ENCODE assay signal across 8 mouse cellular contexts in the genomic region with DNA sequence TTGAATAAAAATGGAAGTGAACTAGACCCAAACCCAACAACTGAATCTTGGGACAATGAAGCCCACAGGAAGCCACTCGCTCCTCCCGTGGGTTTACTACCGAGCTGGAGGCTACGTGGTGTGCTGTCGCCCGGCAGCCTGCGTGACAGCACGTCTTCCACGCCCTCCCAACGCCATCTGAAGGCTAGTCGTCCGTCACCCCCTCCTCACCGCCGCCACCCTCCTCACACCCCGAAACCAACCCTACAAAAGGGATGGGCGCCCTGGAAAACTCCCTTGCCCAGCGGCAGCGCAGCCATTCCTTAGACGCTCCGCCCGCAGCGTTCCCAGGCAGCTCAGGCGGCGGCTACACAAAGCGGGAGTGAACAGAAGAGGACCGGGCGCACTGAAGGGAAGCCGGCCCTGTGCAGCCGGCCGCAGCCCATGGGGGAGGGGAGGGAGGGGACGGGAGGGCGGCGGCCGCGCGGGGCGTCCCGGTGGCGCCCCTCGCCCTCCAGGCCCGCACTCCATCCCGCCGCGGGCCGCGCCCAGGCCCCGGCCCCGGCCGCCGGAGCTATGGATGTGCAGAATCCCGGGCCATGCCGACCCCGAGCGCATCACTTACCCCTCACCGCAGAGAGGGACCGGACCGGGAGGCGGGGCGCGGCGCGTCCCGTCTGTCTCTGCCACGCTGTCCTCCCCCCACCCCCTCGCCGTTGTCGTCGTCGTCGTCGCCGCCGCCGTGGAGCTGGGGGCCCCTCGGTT. TPM values are rescaled to one million over a fixed set of nuclear protein-coding genes. Genes with fewer than 3 reads are reported as not detected.
A peak's percentile ranks its signal among the peaks of the same experiment; 100 is the strongest.
DNase-seq lines count a peak whose midpoint lies in the region; ATAC-seq and TF ChIP-seq lines count a peak whose summit lies in the region.

No protein-coding gene starts in this region.

- DNase-seq in brain, embryonic 14.5 days (ENCODE audit: low read depth), result peak; percentile 80
- peak; percentile 70 to 80 for DNase-seq in kidney, postnatal 25 days
- peak; percentile 64 to 73 for DNase-seq in lung, adult 18-20 months
- DNase-seq in telencephalon, adult 2 months (ENCODE audit: low read depth, low spot score), result peak; percentile 74

- peak; percentile 2 for ATAC-seq in CD4-positive, CD25-positive, alpha-beta regulatory T cell, adult 4 months
- peak; percentile 35 for ATAC-seq in erythroid progenitor cell, adult 5-6 weeks (replicated peaks; ENCODE audit: low FRiP score, poor library complexity, severe bottlenecking)
- ATAC-seq in heart, embryonic 14.5 days (ENCODE audit: insufficient number of reproducible peaks, insufficient read depth, low FRiP score, low read depth), result peak; percentile 66
- peak; percentile 49 for ATAC-seq in neural tube, embryonic 14.5 days (ENCODE audit: low read depth)

- no peaks in the 10 kb centered on the region for H3K27me3 ChIP-seq in heart, embryonic 14.5 days (ENCODE audit: control insufficient read depth, insufficient read depth, low read length)
- H3K27me3 ChIP-seq in neural tube, embryonic 14.5 days (ENCODE audit: control insufficient read depth, insufficient read depth, low read length), result no peaks in the 10 kb centered on the region

- 0% methylated on average over 60 of the region's 75 CpGs for WGBS in heart, embryonic 14.5 days
- WGBS in neural tube, embryonic 14.5 days, result under 1% methylated on average over 51 of the region's 75 CpGs

- peak overlapping the region; percentile 79 for H3K9ac ChIP-seq in heart, embryonic 14.5 days (ENCODE audit: low read length)
- H3K9ac ChIP-seq in neural tube, embryonic 14.5 days (replicated peaks; ENCODE audit: low read depth, low read length), result peak overlapping the region; percentile 98

- H3K27ac ChIP-seq in heart, embryonic 14.5 days (replicated peaks in 1 of 2; ENCODE audit: control insufficient read depth in 1 of 2, insufficient read depth in 1 of 2, low read depth in 2 of 2, low read length in 2 of 2), result peak overlapping the region; percentile 95 to 98
- peak overlapping the region; percentile 100 for H3K27ac ChIP-seq in neural tube, embryonic 14.5 days (ENCODE audit: low read depth, low read length)

- peak overlapping the region; percentile 60 to 87 for H3K4me3 ChIP-seq in heart, embryonic 14.5 days (ENCODE audit: control insufficient read depth in 1 of 2, insufficient read depth in 1 of 2, low read depth in 1 of 2, low read length in 2 of 2)
- peak overlapping the region; percentile 90 for H3K4me3 ChIP-seq in neural tube, embryonic 14.5 days (ENCODE audit: low read depth, low read length)

- no peaks in the 10 kb centered on the region for H3K9me3 ChIP-seq in heart, embryonic 14.5 days (ENCODE audit: control insufficient read depth, low read length)
- H3K9me3 ChIP-seq in neural tube, embryonic 14.5 days (ENCODE audit: control insufficient read depth, low read length), result no peaks in the 10 kb centered on the region

- H3K4me1 ChIP-seq in heart, embryonic 14.5 days (ENCODE audit: control insufficient read depth in 2 of 2, insufficient read depth in 2 of 2, low read length in 2 of 2), result peaks cover 5 to 25% of the 10 kb centered on the region in 2 experiments
- peaks cover 24% of the 10 kb centered on the region; the same call in 1 of the 2 replicates for H3K4me1 ChIP-seq in neural tube, embryonic 14.5 days (ENCODE audit: control insufficient read depth, insufficient read depth, low read length)

- H3K36me3 ChIP-seq in heart, embryonic 14.5 days (ENCODE audit: control insufficient read depth, insufficient read depth, low read length), result no peaks in the 10 kb centered on the region
- no peaks in the 10 kb centered on the region for H3K36me3 ChIP-seq in neural tube, embryonic 14.5 days (ENCODE audit: control insufficient read depth, insufficient read depth, low read length)

- H3K4me2 ChIP-seq in heart, embryonic 14.5 days (ENCODE audit: low read length), result peak overlapping the region; percentile 79
- peak overlapping the region; percentile 67 for H3K4me2 ChIP-seq in neural tube, embryonic 14.5 days (ENCODE audit: low read depth, low read length)

- no peak for TF ChIP-seq CTCF in brain, embryonic 14.5 days (IDR thresholded peaks at IDR 0.05; ENCODE audit: borderline replicate concordance, extremely low read depth, insufficient read depth, insufficient read length)

- TF ChIP-seq POLR2A in brain, embryonic 14.5 days (IDR thresholded peaks at IDR 0.05; ENCODE audit: borderline replicate concordance, extremely low read depth, insufficient read depth, insufficient read length, poor library complexity, severe bottlenecking), result no peak; the same call in 1 of the 2 replicates

RNA-seq across cellular contexts. Expression of a gene that starts 0.4 kb away (rescaled TPM):
- polyA plus RNA-seq in CD4-positive, CD25-positive, alpha-beta regulatory T cell, adult 4 months (2017; shearing (Covaris generic)), result 10 to 100 TPM; 12.1 to 13.0 TPM
- 178 and 198 TPM in 2 replicates for polyA plus RNA-seq in brain, embryonic 14.5 days (2012; rRNA removed)
- total RNA-seq in erythroid progenitor cell, adult 5-6 weeks (2015; ENCODE audit: low replicate concordance), result 35.0 and 56.6 TPM in 2 replicates
- total RNA-seq in erythroid progenitor cell, adult 5-6 weeks (2017; ENCODE audit: low replicate concordance), result 27.1 and 30.7 TPM in 2 replicates
- polyA plus RNA-seq in heart, embryonic 14.5 days (2014; fragmentation: Nextera tagmentation; extraction: Ambion mirVana), result 21.5 and 27.5 TPM in 2 replicates
- polyA plus RNA-seq in neural tube, embryonic 14.5 days (2014; fragmentation: Nextera tagmentation; extraction: Ambion mirVana), result 123 and 157 TPM in 2 replicates

RNA-seq across cellular contexts. Expression of a gene that starts 1.0 kb away (rescaled TPM):
- polyA plus RNA-seq in CD4-positive, CD25-positive, alpha-beta regulatory T cell, adult 4 months (2017; shearing (Covaris generic)), result 10 to 100 TPM; 25.3 to 25.5 TPM
- 11.2 and 11.4 TPM in 2 replicates for polyA plus RNA-seq in brain, embryonic 14.5 days (2012; rRNA removed)
- 7.2 and 8.8 TPM in 2 replicates for total RNA-seq in erythroid progenitor cell, adult 5-6 weeks (2015; ENCODE audit: low replicate concordance)
- 15.3 and 19.1 TPM in 2 replicates for total RNA-seq in erythroid progenitor cell, adult 5-6 weeks (2017; ENCODE audit: low replicate concordance)
- polyA plus RNA-seq in heart, embryonic 14.5 days (2014; fragmentation: Nextera tagmentation; extraction: Ambion mirVana), result 9.5 and 12.1 TPM in 2 replicates
- 21.6 and 22.6 TPM in 2 replicates for polyA plus RNA-seq in neural tube, embryonic 14.5 days (2014; fragmentation: Nextera tagmentation; extraction: Ambion mirVana)

Comparison
In these comparisons a context has a peak if more than half of its experiments do, and no peak if none do; other contexts are left out.
1. Peak in every context shown above with its lines: DNase-seq, ATAC-seq, H3K4me3 ChIP-seq and H3K27ac ChIP-seq.
2. ATAC-seq: peak in every context shown above with its lines; median percentile 66 in heart, embryonic 14.5 days; 49 in neural tube, embryonic 14.5 days; 35 in erythroid progenitor cell, adult 5-6 weeks; 2 in CD4-positive, CD25-positive, alpha-beta regulatory T cell, adult 4 months.